Mouse (Mus musculus): ENCODE results near the gene Syp. TPM values are rescaled to one million over a fixed set of nuclear protein-coding genes. Genes with fewer than 3 reads are reported as not detected.

Syp gene
- polyA plus RNA-seq, 1 experiment from 2014 or later = 179 TPM

GRCm38 (mm10) chrX:7670390-7670881 lies 32.2 kb downstream of the Syp start:
- H3K9ac ChIP-seq = no peak overlapping the region
- 16% methylated on average over 17 of the region's 19 CpGs for WGBS
- H3K27ac ChIP-seq = no peak overlapping the region

GRCm38 (mm10) chrX:7670921-7671623 lies 32.8 kb downstream of the Syp start, which contains the start of gene Plp2:
TSS of gene Plp2 (minus strand) at chrX:7671390.
- peak within 1 kb of the TSS; percentile 34 for H3K4me3 ChIP-seq
- H3K9ac ChIP-seq = peak within 1 kb of the TSS; percentile 32; the same call in 1 of the 2 replicates
- no peaks in the 10 kb centered on the region; the same call in 1 of the 2 replicates for H3K4me1 ChIP-seq
- WGBS = 28% methylated on average over 36 of the region's 36 CpGs
- peak within 1 kb of the TSS; percentile 46 for H3K4me2 ChIP-seq
- ATAC-seq (replicated peaks) = peak; percentile 17; the same call in 1 of the 2 replicates
- no peaks in the 10 kb centered on the region; the same call in 1 of the 2 replicates for H3K27me3 ChIP-seq (replicated peaks)
- H3K27ac ChIP-seq = no peak within 1 kb of the TSS
- H3K36me3 ChIP-seq (replicated peaks) = no peaks in the 10 kb centered on the region
- no peaks in the 10 kb centered on the region for H3K9me3 ChIP-seq

More at GRCm38 (mm10) chrX:7670390-7670881, 32.2 kb downstream of the Syp start:
- Histone ChIP-seq H3K4me1 (no peaks in the 10 kb centered on the region; the same call in 1 of the 2 replicates), H3K36me3 (replicated peaks) (no peaks in the 10 kb centered on the region), H3K9me3 (no peaks in the 10 kb centered on the region), H3K4me2 (peak overlapping the region; percentile 46), H3K4me3 (peak overlapping the region; percentile 34), H3K27me3 (replicated peaks) (no peaks in the 10 kb centered on the region; the same call in 1 of the 2 replicates)
- peak; percentile 68 for ATAC-seq (replicated peaks)

- ATAC-seq (replicated peaks) = no peak
- H3K4me1 ChIP-seq = no peaks in the 10 kb centered on the region; the same call in 1 of the 2 replicates
- no peaks in the 10 kb centered on the region; the same call in 1 of the 2 replicates for H3K27me3 ChIP-seq (replicated peaks)
- no peak overlapping the region for H3K27ac ChIP-seq
- no peak overlapping the region for H3K4me3 ChIP-seq
- no peaks in the 10 kb centered on the region for H3K9me3 ChIP-seq
- 59% methylated on average over 6 of the region's 6 CpGs for WGBS
- no peak overlapping the region for H3K9ac ChIP-seq
- no peak overlapping the region for H3K4me2 ChIP-seq
- H3K36me3 ChIP-seq (replicated peaks) = no peaks in the 10 kb centered on the region
Observed at GRCm38 (mm10) chrX:7672739-7673138, 34.5 kb downstream of the Syp start.

- WGBS = 47% methylated on average over 12 of the region's 12 CpGs
- ATAC-seq (replicated peaks) = no peak
- Histone ChIP-seq H3K4me3 (no peak overlapping the region), H3K27me3 (replicated peaks) (no peaks in the 10 kb centered on the region; the same call in 1 of the 2 replicates), H3K9me3 (no peaks in the 10 kb centered on the region), H3K9ac (no peak overlapping the region), H3K4me1 (no peaks in the 10 kb centered on the region; the same call in 1 of the 2 replicates), H3K27ac (no peak overlapping the region), H3K36me3 (replicated peaks) (no peaks in the 10 kb centered on the region), H3K4me2 (no peak overlapping the region)
Observed at GRCm38 (mm10) chrX:7673578-7674281, 35.5 kb downstream of the Syp start.

DNA sequence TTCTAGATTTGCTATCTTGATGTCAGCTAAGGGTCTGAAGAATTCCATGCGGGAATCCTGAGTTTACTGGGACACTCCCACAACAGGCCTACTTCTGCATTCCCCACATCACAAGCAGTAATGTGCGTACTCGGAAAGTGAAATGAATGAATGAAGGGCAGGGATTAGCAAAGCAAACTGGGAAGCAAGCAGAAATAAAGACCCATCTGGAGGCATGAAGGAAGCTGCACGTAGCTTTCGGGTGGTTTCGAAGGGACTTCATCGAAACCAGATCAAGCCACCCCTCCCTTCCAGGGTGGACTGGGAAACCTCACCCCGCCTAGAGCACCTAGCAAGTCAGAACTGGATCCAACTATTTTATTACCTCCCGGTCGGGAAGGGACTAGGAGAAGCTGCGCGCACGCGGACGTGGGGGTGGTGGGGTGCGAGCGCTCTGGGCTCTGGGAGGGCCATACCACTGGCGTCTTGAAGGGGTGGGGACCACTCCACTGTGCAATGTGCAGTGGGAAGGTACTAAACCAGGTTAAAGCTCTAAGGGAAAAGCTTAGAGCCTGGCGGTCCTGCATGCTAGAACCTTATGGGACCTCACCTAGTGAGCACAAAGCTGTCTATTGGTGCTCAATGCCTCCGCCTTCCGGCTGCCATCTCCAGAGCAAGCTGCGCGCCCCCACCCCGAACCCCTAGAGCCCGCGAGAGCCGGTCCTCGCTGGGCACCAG lies 36.2 kb downstream of the Syp start:
- Histone ChIP-seq H3K36me3 (replicated peaks) (no peaks in the 10 kb centered on the region), H3K4me1 (no peaks in the 10 kb centered on the region; the same call in 1 of the 2 replicates), H3K9ac (no peak overlapping the region), H3K9me3 (no peaks in the 10 kb centered on the region), H3K27ac (no peak overlapping the region), H3K27me3 (replicated peaks) (no peaks in the 10 kb centered on the region; the same call in 1 of the 2 replicates), H3K4me2 (peak overlapping the region; percentile 46), H3K4me3 (peak overlapping the region; percentile 24)
- WGBS = 38% methylated on average over 28 of the region's 28 CpGs
- peak; percentile 28 for ATAC-seq (replicated peaks)

- ATAC-seq (replicated peaks) = peak; percentile 12; the same call in 1 of the 2 replicates
- no peaks in the 10 kb centered on the region; the same call in 1 of the 2 replicates for H3K27me3 ChIP-seq (replicated peaks)
- peak overlapping the region; percentile 46 for H3K4me2 ChIP-seq
- peak overlapping the region; percentile 24 for H3K4me3 ChIP-seq
- no peak overlapping the region for H3K27ac ChIP-seq
- H3K36me3 ChIP-seq (replicated peaks) = no peaks in the 10 kb centered on the region
- no peak overlapping the region for H3K9ac ChIP-seq
- no peaks in the 10 kb centered on the region for H3K9me3 ChIP-seq
- no peaks in the 10 kb centered on the region; the same call in 1 of the 2 replicates for H3K4me1 ChIP-seq
- WGBS = 46% methylated on average over 10 of the region's 10 CpGs
Observed at GRCm38 (mm10) chrX:7675001-7675380, 36.7 kb downstream of the Syp start.

DNA sequence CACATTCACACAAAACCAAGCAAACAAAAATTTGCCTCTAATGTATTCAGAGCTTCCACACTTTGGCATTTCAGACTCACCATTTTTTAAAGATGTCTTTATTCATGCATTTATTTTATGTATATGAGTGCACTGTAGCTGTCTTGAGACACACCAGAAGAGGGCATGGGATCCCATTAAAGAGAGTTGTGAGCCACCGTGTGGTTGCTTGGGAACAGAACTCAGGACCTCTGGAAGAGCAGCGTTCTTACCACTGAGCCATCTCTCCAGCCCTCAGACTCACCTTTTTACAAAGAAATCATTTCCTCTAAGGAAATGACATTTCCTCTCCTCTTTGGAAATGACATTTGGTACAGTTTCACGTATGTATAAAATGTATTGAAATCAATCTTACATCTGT lies 40.7 kb downstream of the Syp start:
- 47% methylated on average over 3 of the region's 3 CpGs for WGBS
- ATAC-seq (replicated peaks) = no peak

GRCm38 (mm10) chrX:7679405-7680056 lies 41.3 kb downstream of the Syp start:
- no peak overlapping the region for H3K9ac ChIP-seq

More for the DNA sequence above, 40.7 kb downstream of the Syp start:
- Histone ChIP-seq H3K36me3 (replicated peaks) (no peaks in the 10 kb centered on the region), H3K4me1 (no peaks in the 10 kb centered on the region; the same call in 1 of the 2 replicates), H3K27me3 (replicated peaks) (no peaks in the 10 kb centered on the region), H3K9ac (no peak overlapping the region), H3K4me2 (no peak overlapping the region), H3K9me3 (no peaks in the 10 kb centered on the region), H3K27ac (no peak overlapping the region), H3K4me3 (no peak overlapping the region)

GRCm38 (mm10) chrX:7680057-7680412 lies 41.8 kb downstream of the Syp start:
- Histone ChIP-seq H3K27me3 (replicated peaks) (no peaks in the 10 kb centered on the region), H3K4me3 (peak overlapping the region; percentile 29), H3K27ac (no peak overlapping the region), H3K9ac (no peak overlapping the region), H3K9me3 (no peaks in the 10 kb centered on the region), H3K4me2 (peak overlapping the region; percentile 50), H3K36me3 (replicated peaks) (no peaks in the 10 kb centered on the region), H3K4me1 (no peaks in the 10 kb centered on the region)
- 30% methylated on average over 12 of the region's 12 CpGs for WGBS
- ATAC-seq (replicated peaks) = peak; percentile 41

More at GRCm38 (mm10) chrX:7679405-7680056, 41.3 kb downstream of the Syp start:
- no peaks in the 10 kb centered on the region; the same call in 1 of the 2 replicates for H3K4me1 ChIP-seq
- H3K4me2 ChIP-seq = peak overlapping the region; percentile 50
- no peaks in the 10 kb centered on the region for H3K36me3 ChIP-seq (replicated peaks)
- H3K27ac ChIP-seq = no peak overlapping the region
- H3K4me3 ChIP-seq = peak overlapping the region; percentile 29
- peak; percentile 90 for ATAC-seq (replicated peaks)
- H3K27me3 ChIP-seq (replicated peaks) = no peaks in the 10 kb centered on the region
- H3K9me3 ChIP-seq = no peaks in the 10 kb centered on the region
- WGBS = 20% methylated on average over 27 of the region's 27 CpGs

DNA sequence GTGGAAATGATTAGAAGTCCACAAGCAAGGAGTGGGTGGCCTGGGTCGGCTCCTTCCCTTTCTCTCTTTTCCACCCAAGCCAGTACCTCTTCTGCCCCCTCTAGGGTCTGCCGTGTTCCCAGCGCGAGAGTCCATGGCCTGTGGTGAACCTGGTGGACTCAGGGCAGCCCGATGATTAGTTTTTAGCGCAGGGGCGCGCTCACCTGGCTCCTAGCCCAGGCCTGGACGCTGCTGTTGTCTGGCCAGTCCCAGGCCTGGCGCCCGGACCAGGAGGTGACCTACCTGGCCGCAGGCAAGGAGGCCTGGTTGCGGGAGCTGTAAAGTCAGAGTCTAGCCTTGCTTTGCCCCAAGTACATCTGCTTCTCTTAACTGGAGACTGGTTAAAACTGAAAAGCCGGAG lies 42.6 kb downstream of the Syp start, which contains the start of gene Magix:
Gene Magix (minus strand): TSS at position 388 of the 400 bp plus-strand sequence.
- H3K9me3 ChIP-seq = no peaks in the 10 kb centered on the region
- peak within 1 kb of the TSS; percentile 29; the same call in 1 of the 2 replicates for H3K4me3 ChIP-seq
- no peaks in the 10 kb centered on the region for H3K36me3 ChIP-seq (replicated peaks)
- ATAC-seq (replicated peaks) = no peak
- WGBS = 72% methylated on average over 14 of the region's 14 CpGs
- H3K27me3 ChIP-seq (replicated peaks) = no peaks in the 10 kb centered on the region
- no peak within 1 kb of the TSS for H3K9ac ChIP-seq
- H3K4me1 ChIP-seq = no peaks in the 10 kb centered on the region
- H3K4me2 ChIP-seq = peak within 1 kb of the TSS; percentile 50
- H3K27ac ChIP-seq = no peak within 1 kb of the TSS

DNA sequence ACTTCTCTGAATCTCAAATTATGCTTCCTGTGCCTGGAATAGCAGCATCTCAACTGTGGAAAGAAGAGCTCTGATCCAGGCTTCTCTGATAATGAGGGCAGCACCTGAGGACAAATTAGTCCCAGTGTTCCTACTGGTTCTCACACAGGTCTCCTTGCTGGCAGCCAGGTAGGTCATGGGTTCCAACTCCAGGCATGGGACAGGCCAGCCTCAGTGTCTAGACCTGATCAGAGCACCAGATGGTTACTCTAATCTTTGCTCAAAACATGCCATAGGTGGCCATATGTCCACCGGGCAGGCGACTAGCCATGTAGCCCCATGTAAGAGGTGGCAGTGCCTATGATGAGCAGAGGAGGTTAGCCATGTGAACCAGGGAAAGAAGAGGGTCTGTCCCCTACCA lies 50.0 kb downstream of the Syp start:
- no peak overlapping the region for H3K4me2 ChIP-seq
- H3K4me1 ChIP-seq = no peaks in the 10 kb centered on the region
- ATAC-seq (replicated peaks) = no peak
- no peaks in the 10 kb centered on the region for H3K9me3 ChIP-seq
- H3K9ac ChIP-seq = no peak overlapping the region
- H3K27ac ChIP-seq = no peak overlapping the region
- H3K27me3 ChIP-seq (replicated peaks) = no peaks in the 10 kb centered on the region
- H3K4me3 ChIP-seq = no peak overlapping the region
- H3K36me3 ChIP-seq (replicated peaks) = no peaks in the 10 kb centered on the region
- WGBS = 98% methylated on average over 2 of the region's 2 CpGs

Data from midbrain, embryonic 15.5 days (tissue).